Mouse (Mus musculus): ENCODE data around the gene Clip2.

GRCm38 (mm10) chr5:134458416-134458815, 93.8 kb downstream of the Clip2 start:
- TF ChIP-seq CTCF (IDR thresholded peaks at IDR 0.05; ENCODE audit: extremely low read depth, insufficient read length, insufficient replicate concordance, low read depth, low read length) (no peak), POLR2A (IDR thresholded peaks at IDR 0.05; ENCODE audit: low read depth, low read length) (no peak)
